27 mouse cellular contexts compared by ENCODE assay signal in the genomic region with DNA sequence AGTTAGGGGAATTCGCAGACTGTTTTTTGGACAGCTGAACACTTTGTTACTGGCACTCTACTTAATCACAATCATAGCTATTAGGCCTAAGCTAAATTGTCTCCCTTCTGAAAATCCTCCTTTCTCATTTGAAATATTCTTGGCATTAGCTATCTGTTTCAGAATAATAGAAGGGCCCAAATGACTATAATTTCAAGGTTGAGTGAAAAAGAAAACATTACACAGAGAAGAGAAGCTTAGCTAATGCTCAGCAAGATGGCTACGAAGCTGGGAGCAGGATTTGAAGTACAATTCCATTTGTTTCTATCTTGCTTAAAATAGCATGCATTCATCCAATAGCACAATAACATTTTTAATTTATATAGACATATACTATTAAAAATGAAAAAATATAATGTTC.
"Had no signal": no experiment of that assay in that cellular context is flagged by ENCODE, and none has a peak within 500 bp of the region (broad histone marks: within the 10 kb centered on the region; RNA-seq: fewer than 3 reads in every experiment).

No protein-coding gene starts in this region.

- H3K9me3 ChIP-seq: heart, embryonic 10.5 days; heart, embryonic 12.5 days; hindbrain, embryonic 10.5 days; hindbrain, embryonic 12.5 days; intestine, embryonic 15.5 days; limb, embryonic 13.5 days; limb, embryonic 15.5 days; liver, embryonic 12.5 days had no signal

- H3K36me3 ChIP-seq: heart, embryonic 10.5 days; heart, embryonic 12.5 days; hindbrain, embryonic 10.5 days; hindbrain, embryonic 12.5 days; intestine, embryonic 15.5 days; limb, embryonic 13.5 days; limb, embryonic 15.5 days; liver, embryonic 12.5 days had no signal

- H3K9ac ChIP-seq: heart, embryonic 12.5 days; hindbrain, embryonic 12.5 days; hindbrain, embryonic 14.5 days; intestine, embryonic 15.5 days; limb, embryonic 13.5 days; limb, embryonic 15.5 days; liver, embryonic 12.5 days; liver, embryonic 14.5 days had no signal

- H3K27ac ChIP-seq: gastrocnemius, adult 2 months; heart, embryonic 10.5 days; hindbrain, embryonic 10.5 days; hindbrain, embryonic 12.5 days; hindbrain, embryonic 14.5 days; intestine, embryonic 15.5 days; layer of hippocampus, adult 2 months; left cerebral cortex, adult 2 months; limb, embryonic 13.5 days; limb, embryonic 15.5 days; liver, embryonic 12.5 days; liver, embryonic 14.5 days had no signal

- H3K4me3 ChIP-seq: gastrocnemius, adult 2 months; heart, embryonic 10.5 days; heart, embryonic 12.5 days; hindbrain, embryonic 10.5 days; hindbrain, embryonic 12.5 days; intestine, embryonic 15.5 days; layer of hippocampus, adult 2 months; left cerebral cortex, adult 2 months; limb, embryonic 13.5 days; limb, embryonic 15.5 days; liver, embryonic 12.5 days had no signal

- H3K27me3 ChIP-seq: heart, embryonic 12.5 days; hindbrain, embryonic 12.5 days; intestine, embryonic 15.5 days; limb, embryonic 13.5 days; limb, embryonic 15.5 days; liver, embryonic 12.5 days had no signal

- ATAC-seq: hindbrain, embryonic 16.5 days; inflammation-experienced regulatory T-cells, adult 6 months; intestine, embryonic 15.5 days; intestine, postnatal 0 days; liver, embryonic 12.5 days had no signal

- H3K4me1 ChIP-seq: heart, embryonic 10.5 days; heart, embryonic 12.5 days; hindbrain, embryonic 10.5 days; hindbrain, embryonic 12.5 days; intestine, embryonic 15.5 days; limb, embryonic 13.5 days; limb, embryonic 15.5 days; liver, embryonic 12.5 days had no signal

- DNase-seq: gastrocnemius, adult 2 months; gastrocnemius, postnatal 10 days; gastrocnemius, postnatal 25 days; heart, adult 18-20 months; heart, postnatal 10 days; heart, postnatal 4 days; kidney, adult 18-20 months; kidney, adult 8-10 months; kidney, postnatal 10 days; kidney, postnatal 25 days; kidney, postnatal 4 days; left cerebral cortex, postnatal 4 days had no signal

- H3K4me2 ChIP-seq: heart, embryonic 12.5 days; hindbrain, embryonic 12.5 days; hindbrain, embryonic 14.5 days; intestine, embryonic 15.5 days; limb, embryonic 13.5 days; limb, embryonic 15.5 days; liver, embryonic 12.5 days had no signal
